Mouse (Mus musculus): ENCODE data around the gene Klf6.

Klf6 gene

DNA sequence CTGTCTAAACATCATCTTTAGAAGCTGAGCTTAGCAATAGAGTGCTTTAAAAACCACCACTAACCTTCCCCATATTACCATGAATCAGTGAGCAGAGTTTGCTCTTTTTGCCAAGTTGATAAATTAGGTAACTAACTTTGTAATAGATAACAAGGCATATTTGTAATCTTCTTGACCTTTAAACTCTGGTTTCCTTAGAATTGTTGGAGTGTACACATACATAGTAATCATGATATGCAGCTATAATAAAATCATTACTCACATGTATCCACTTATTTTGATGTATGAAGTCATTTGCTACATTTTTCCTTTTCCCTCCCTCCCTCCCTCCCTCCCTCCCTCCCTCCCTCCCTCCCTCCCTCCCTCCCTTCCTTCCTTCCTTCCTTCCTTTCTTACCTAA, 56.1 kb downstream of the Klf6 start:
- no peak for DNase-seq

GRCm38 (mm10) chr13:5919966-5920365, 58.7 kb downstream of the Klf6 start:
- no peak for DNase-seq

All from lung, postnatal 14 days (tissue).